Mouse (Mus musculus): ENCODE measurements around the gene Hmcn2. TPM values are rescaled to one million over a fixed set of nuclear protein-coding genes. Genes with fewer than 3 reads are reported as not detected.
A peak's percentile ranks its signal among the peaks of the same experiment; 100 is the strongest.

Hmcn2 gene
- 0.12 and 0.19 TPM in 2 replicates for polyA plus RNA-seq (2015; fragmentation: Nextera tagmentation; extraction: Ambion mirVana)

GRCm38 (mm10) chr2:31314007-31314465 lies at the start of gene Hmcn2:
Gene Hmcn2 (plus strand): TSS chr2:31314415.
- Histone ChIP-seq H3K4me3 (peak within 1 kb of the TSS; percentile 27), H3K27ac (no peak within 1 kb of the TSS), H3K9ac (no peak within 1 kb of the TSS), H3K9me3 (no peaks in the 10 kb centered on the region), H3K4me1 (replicated peaks) (peaks cover 15% of the 10 kb centered on the region), H3K36me3 (no peaks in the 10 kb centered on the region), H3K27me3 (peaks cover 84% of the 10 kb centered on the region), H3K4me2 (peak within 1 kb of the TSS; percentile 43)
- ATAC-seq (ENCODE audit: low FRiP score) = no peak
- 1% methylated on average over 19 of the region's 33 CpGs for WGBS

GRCm38 (mm10) chr2:31267447-31267846 lies 46.8 kb upstream of the Hmcn2 start:
- no peak overlapping the region for H3K4me2 ChIP-seq
- no peak overlapping the region for H3K9ac ChIP-seq
- H3K4me1 ChIP-seq (replicated peaks) = peaks cover 70% of the 10 kb centered on the region
- no peaks in the 10 kb centered on the region for H3K27me3 ChIP-seq
- H3K9me3 ChIP-seq = no peaks in the 10 kb centered on the region
- H3K36me3 ChIP-seq = peaks cover 17% of the 10 kb centered on the region
- WGBS = 16% methylated on average over 6 of the region's 6 CpGs
- H3K4me3 ChIP-seq = no peak overlapping the region
- ATAC-seq (ENCODE audit: low FRiP score) = 0 out of 2 replicates have a peak, but pooled peaks have one; percentile 21
- peak overlapping the region; percentile 81 for H3K27ac ChIP-seq

GRCm38 (mm10) chr2:31268631-31269030 lies 45.6 kb upstream of the Hmcn2 start:
- H3K4me2 ChIP-seq = no peak overlapping the region
- ATAC-seq (ENCODE audit: low FRiP score) = no peak
- 47% methylated on average over 5 of the region's 5 CpGs for WGBS
- peak overlapping the region; percentile 81 for H3K27ac ChIP-seq
- no peak overlapping the region for H3K9ac ChIP-seq
- H3K9me3 ChIP-seq = no peaks in the 10 kb centered on the region
- no peaks in the 10 kb centered on the region for H3K27me3 ChIP-seq
- no peak overlapping the region for H3K4me3 ChIP-seq
- peaks cover 18% of the 10 kb centered on the region for H3K36me3 ChIP-seq
- peaks cover 58% of the 10 kb centered on the region for H3K4me1 ChIP-seq (replicated peaks)

GRCm38 (mm10) chr2:31269188-31269587 lies 45.0 kb upstream of the Hmcn2 start:
- ATAC-seq (ENCODE audit: low FRiP score) = no peak
- no peaks in the 10 kb centered on the region for H3K9me3 ChIP-seq
- no peak overlapping the region for H3K9ac ChIP-seq
- H3K4me1 ChIP-seq (replicated peaks) = peaks cover 56% of the 10 kb centered on the region
- 93% methylated on average over 6 of the region's 6 CpGs for WGBS
- no peak overlapping the region for H3K4me3 ChIP-seq
- no peak overlapping the region for H3K4me2 ChIP-seq
- H3K36me3 ChIP-seq = peaks cover 23% of the 10 kb centered on the region
- H3K27ac ChIP-seq = peak overlapping the region; percentile 81
- no peaks in the 10 kb centered on the region for H3K27me3 ChIP-seq

- Histone ChIP-seq H3K27me3 (no peaks in the 10 kb centered on the region), H3K4me3 (no peak overlapping the region), H3K4me2 (no peak overlapping the region), H3K4me1 (replicated peaks) (peaks cover 51% of the 10 kb centered on the region), H3K9me3 (no peaks in the 10 kb centered on the region), H3K27ac (no peak overlapping the region), H3K36me3 (peaks cover 23% of the 10 kb centered on the region), H3K9ac (no peak overlapping the region)
- ATAC-seq (ENCODE audit: low FRiP score) = no peak
- 96% methylated on average over 10 of the region's 10 CpGs for WGBS
Observed at GRCm38 (mm10) chr2:31269847-31270246, 44.4 kb upstream of the Hmcn2 start.

GRCm38 (mm10) chr2:31270470-31270869 lies 43.7 kb upstream of the Hmcn2 start:
- H3K27ac ChIP-seq = no peak overlapping the region; the same call in 1 of the 2 replicates
- 89% methylated on average over 8 of the region's 8 CpGs for WGBS
- ATAC-seq (ENCODE audit: low FRiP score) = no peak

GRCm38 (mm10) chr2:31271071-31271470 lies 43.1 kb upstream of the Hmcn2 start:
- no peak overlapping the region for H3K4me2 ChIP-seq
- H3K9ac ChIP-seq = no peak overlapping the region
- H3K4me1 ChIP-seq (replicated peaks) = peaks cover 39% of the 10 kb centered on the region
- H3K27me3 ChIP-seq = no peaks in the 10 kb centered on the region
- ATAC-seq (ENCODE audit: low FRiP score) = no peak
- no peaks in the 10 kb centered on the region for H3K9me3 ChIP-seq
- peaks cover 35% of the 10 kb centered on the region for H3K36me3 ChIP-seq
- no peak overlapping the region for H3K27ac ChIP-seq
- WGBS = 97% methylated on average over 1 of the region's 1 CpGs
- no peak overlapping the region for H3K4me3 ChIP-seq

More at GRCm38 (mm10) chr2:31270470-31270869, 43.7 kb upstream of the Hmcn2 start:
- H3K9me3 ChIP-seq = no peaks in the 10 kb centered on the region
- peaks cover 29% of the 10 kb centered on the region for H3K36me3 ChIP-seq
- H3K9ac ChIP-seq = no peak overlapping the region
- no peaks in the 10 kb centered on the region for H3K27me3 ChIP-seq
- peaks cover 45% of the 10 kb centered on the region for H3K4me1 ChIP-seq (replicated peaks)
- no peak overlapping the region for H3K4me2 ChIP-seq
- H3K4me3 ChIP-seq = no peak overlapping the region

GRCm38 (mm10) chr2:31274993-31275392 lies 39.2 kb upstream of the Hmcn2 start:
- H3K9me3 ChIP-seq = no peaks in the 10 kb centered on the region
- H3K9ac ChIP-seq = no peak overlapping the region
- no peak for ATAC-seq (ENCODE audit: low FRiP score)
- 86% methylated on average over 6 of the region's 6 CpGs for WGBS
- H3K27me3 ChIP-seq = no peaks in the 10 kb centered on the region
- peaks cover 22% of the 10 kb centered on the region for H3K4me1 ChIP-seq (replicated peaks)
- peaks cover 52% of the 10 kb centered on the region for H3K36me3 ChIP-seq
- H3K27ac ChIP-seq = 0 out of 2 replicates have a peak overlapping the region, but pooled peaks have one; percentile 3
- no peak overlapping the region for H3K4me2 ChIP-seq
- H3K4me3 ChIP-seq = no peak overlapping the region

- Histone ChIP-seq H3K4me2 (no peak overlapping the region), H3K4me1 (replicated peaks) (peaks cover 22% of the 10 kb centered on the region), H3K9ac (no peak overlapping the region), H3K4me3 (no peak overlapping the region), H3K27me3 (no peaks in the 10 kb centered on the region), H3K36me3 (peaks cover 64% of the 10 kb centered on the region), H3K27ac (peak overlapping the region; percentile 3; the same call in 1 of the 2 replicates), H3K9me3 (no peaks in the 10 kb centered on the region)
- WGBS = 65% methylated on average over 6 of the region's 6 CpGs
- no peak for ATAC-seq (ENCODE audit: low FRiP score)
Observed at GRCm38 (mm10) chr2:31277810-31278209, 36.4 kb upstream of the Hmcn2 start.

GRCm38 (mm10) chr2:31278483-31278882 lies 35.7 kb upstream of the Hmcn2 start:
- Histone ChIP-seq H3K4me1 (replicated peaks) (peaks cover 22% of the 10 kb centered on the region), H3K36me3 (peaks cover 71% of the 10 kb centered on the region), H3K9ac (no peak overlapping the region), H3K4me3 (no peak overlapping the region), H3K9me3 (no peaks in the 10 kb centered on the region), H3K27me3 (no peaks in the 10 kb centered on the region), H3K27ac (peak overlapping the region; percentile 3; the same call in 1 of the 2 replicates), H3K4me2 (no peak overlapping the region)
- ATAC-seq (ENCODE audit: low FRiP score) = no peak
- 60% methylated on average over 5 of the region's 5 CpGs for WGBS

GRCm38 (mm10) chr2:31281138-31281537 lies 33.1 kb upstream of the Hmcn2 start:
- H3K9me3 ChIP-seq = no peaks in the 10 kb centered on the region
- no peak overlapping the region for H3K4me2 ChIP-seq
- no peak overlapping the region for H3K27ac ChIP-seq
- H3K4me3 ChIP-seq = no peak overlapping the region
- no peak overlapping the region for H3K9ac ChIP-seq
- WGBS = 80% methylated on average over 8 of the region's 8 CpGs
- peaks cover 17% of the 10 kb centered on the region for H3K4me1 ChIP-seq (replicated peaks)
- no peaks in the 10 kb centered on the region for H3K27me3 ChIP-seq
- peaks cover 78% of the 10 kb centered on the region for H3K36me3 ChIP-seq
- ATAC-seq (ENCODE audit: low FRiP score) = no peak

GRCm38 (mm10) chr2:31282266-31282665 lies 31.9 kb upstream of the Hmcn2 start:
- H3K36me3 ChIP-seq = peaks cover 82% of the 10 kb centered on the region
- peaks cover 14% of the 10 kb centered on the region for H3K4me1 ChIP-seq (replicated peaks)
- no peaks in the 10 kb centered on the region for H3K9me3 ChIP-seq
- ATAC-seq (ENCODE audit: low FRiP score) = no peak
- H3K4me2 ChIP-seq = no peak overlapping the region
- WGBS = 48% methylated on average over 7 of the region's 7 CpGs
- no peak overlapping the region for H3K9ac ChIP-seq
- H3K27ac ChIP-seq = no peak overlapping the region
- H3K4me3 ChIP-seq = no peak overlapping the region
- H3K27me3 ChIP-seq = no peaks in the 10 kb centered on the region

GRCm38 (mm10) chr2:31282880-31283279 lies 31.3 kb upstream of the Hmcn2 start:
- H3K9me3 ChIP-seq = no peaks in the 10 kb centered on the region
- no peak overlapping the region for H3K27ac ChIP-seq
- H3K27me3 ChIP-seq = no peaks in the 10 kb centered on the region
- 94% methylated on average over 12 of the region's 12 CpGs for WGBS
- no peak overlapping the region for H3K9ac ChIP-seq
- H3K4me3 ChIP-seq = no peak overlapping the region
- H3K4me2 ChIP-seq = no peak overlapping the region
- H3K4me1 ChIP-seq (replicated peaks) = peaks cover 8% of the 10 kb centered on the region
- no peak for ATAC-seq (ENCODE audit: low FRiP score)
- H3K36me3 ChIP-seq = peaks cover 83% of the 10 kb centered on the region
